Mouse (Mus musculus) frontal cortex, postnatal 36 days (tissue): Measurements from ENCODE around the gene Tmem132d.
A peak's percentile ranks its signal among the peaks of the same experiment; 100 is the strongest.

ENCODE experiments used
- DNase-seq, 2 experiments: peaks; one replicate each; pipeline ENCODE4 v3.0.0; 2022; ENCODE audit warnings: low spot score in 2 of 2

Gene Tmem132d

DNA sequence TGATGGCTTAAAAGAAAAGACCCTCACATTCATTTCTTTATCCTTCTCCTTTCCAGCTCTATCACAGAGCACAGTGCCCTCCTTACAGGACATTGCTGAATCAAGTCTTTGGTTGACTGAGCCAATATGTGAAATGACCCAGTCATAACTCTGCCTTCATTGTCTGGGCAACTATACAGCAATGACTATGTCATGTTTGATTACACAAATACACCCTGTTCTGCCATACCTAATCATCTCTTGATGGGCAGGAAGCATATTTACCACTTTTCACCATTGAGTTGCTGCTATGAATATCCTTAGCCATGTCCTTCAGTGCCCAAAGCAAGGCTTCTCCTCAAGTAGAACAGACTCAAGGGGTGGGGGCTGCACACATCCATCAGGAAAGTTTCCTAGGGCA lies 214.6 kb downstream of the Tmem132d start:
- DNase-seq: no peak

DNA sequence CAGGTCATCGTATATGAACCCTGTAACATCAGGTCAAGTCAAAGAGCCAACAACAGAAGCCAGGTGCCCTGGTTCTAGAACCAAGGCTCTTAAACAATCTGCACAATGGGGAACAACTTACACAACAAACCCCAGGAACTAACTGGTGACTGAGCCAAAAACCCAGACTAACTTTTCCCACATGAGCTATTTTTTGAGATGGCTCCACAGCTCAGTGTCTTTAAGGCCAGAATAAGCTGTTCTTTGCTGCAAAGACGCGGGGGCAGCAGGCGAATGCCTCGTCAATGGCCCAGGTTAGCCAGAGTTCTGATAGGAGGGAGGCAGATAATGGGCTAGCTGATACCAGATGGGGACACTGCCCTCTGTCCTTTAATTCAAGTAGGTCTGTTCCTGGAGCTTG lies 221.8 kb downstream of the Tmem132d start:
- DNase-seq: no peak

DNA sequence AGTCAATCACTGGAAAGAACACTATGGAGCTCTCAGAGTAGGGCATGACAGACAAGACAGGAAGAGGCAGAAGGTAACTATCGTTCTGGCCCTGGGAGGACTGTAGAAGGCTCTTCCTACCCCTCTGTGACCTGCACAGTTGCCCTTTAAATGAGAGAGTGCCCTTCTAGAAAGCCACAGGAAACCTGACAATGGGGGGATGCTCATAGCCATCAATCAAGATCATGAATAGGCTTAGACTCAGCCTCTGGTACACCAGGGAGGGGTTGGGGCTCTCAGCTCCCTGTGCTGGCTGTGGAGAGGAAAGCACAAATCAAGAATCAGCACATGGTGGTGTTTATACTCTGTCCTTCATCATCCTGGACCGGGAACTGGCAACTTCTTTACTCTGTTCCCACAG lies 227.2 kb downstream of the Tmem132d start:
- no peak for DNase-seq

DNA sequence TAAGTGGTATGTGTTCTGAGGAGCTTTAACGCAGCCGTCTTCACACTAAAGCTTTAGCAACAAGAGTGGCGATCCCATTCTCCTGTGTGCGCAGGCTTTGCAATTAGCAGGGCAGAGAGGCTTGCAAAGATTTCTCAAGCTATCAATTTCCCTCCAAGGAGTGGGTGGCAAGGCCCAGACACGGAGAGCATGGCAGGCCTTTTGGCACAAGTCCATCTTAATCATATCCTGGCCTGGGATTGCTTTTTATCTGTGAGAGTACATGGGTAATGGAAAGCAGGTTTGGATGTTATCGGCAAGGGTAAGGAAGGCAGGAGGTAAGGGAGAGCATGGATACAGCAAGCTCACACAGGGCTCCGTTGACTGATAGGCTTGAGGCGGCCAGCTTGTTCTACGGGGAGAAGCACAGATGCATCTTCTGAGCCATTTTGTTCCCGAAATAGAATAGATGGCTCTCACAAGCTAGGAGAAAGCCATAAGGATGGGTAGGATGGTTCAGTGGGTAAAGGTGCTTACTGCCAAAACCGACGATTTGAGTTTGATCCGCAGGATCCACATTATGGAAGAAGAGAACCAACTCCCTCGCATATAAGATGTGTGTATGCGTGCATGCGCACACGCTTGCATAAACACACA lies 228.1 kb downstream of the Tmem132d start:
- peak; percentile 19 to 39 for DNase-seq

DNA sequence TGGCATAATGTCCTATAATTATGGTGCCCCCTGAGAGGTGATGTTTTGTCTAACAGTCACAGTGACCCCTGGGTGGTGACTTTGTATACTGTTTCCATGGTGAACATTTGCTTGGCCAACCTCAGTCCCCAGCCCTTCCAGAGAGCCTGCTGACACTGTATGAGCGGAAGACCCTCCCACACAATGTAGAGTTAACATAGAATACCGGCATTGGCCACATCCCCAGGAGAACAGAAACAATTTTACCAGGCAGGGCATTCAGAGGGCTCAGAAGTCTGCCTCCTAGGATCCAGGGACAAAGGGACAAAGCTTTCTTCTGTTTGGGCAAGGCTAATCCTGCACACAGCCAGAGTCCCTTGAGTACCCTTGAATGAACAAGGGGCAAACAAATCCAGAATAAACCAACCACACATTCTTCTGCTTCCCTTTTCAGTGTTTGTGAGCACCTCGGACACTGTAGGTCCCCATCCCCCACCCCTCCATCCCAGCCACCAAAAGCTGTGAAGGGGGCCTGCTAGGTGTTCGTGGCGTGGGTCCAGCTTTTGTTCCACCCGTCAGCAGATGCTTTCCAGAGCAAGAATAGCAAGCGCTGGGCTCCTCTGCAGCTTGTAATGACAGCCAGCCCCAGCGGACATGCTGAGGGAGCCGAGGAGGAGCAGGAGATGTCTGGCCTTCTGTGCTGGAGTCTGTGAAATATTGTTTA lies 228.8 kb downstream of the Tmem132d start:
- DNase-seq: peak in 1 of 2 experiments; percentile 15

DNA sequence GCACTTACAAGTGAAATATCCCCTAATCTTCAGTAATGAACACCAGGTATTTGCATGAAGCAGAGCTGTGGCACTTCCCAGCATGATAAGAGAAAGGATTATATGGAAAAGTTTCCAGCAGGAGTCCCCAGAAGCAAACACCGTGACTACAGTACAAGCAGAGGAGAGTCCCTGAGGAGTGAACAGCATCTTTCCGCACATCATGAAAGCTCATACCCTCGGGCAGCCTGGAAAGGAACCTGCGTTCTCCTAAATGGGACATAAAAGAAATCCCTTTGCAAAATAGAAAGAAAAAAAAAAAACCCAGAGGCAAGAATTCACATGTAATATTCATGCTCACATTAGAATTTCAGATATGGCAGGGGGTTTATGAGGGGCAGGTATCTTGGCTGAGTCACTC lies 238.8 kb downstream of the Tmem132d start:
- DNase-seq: no peak

DNA sequence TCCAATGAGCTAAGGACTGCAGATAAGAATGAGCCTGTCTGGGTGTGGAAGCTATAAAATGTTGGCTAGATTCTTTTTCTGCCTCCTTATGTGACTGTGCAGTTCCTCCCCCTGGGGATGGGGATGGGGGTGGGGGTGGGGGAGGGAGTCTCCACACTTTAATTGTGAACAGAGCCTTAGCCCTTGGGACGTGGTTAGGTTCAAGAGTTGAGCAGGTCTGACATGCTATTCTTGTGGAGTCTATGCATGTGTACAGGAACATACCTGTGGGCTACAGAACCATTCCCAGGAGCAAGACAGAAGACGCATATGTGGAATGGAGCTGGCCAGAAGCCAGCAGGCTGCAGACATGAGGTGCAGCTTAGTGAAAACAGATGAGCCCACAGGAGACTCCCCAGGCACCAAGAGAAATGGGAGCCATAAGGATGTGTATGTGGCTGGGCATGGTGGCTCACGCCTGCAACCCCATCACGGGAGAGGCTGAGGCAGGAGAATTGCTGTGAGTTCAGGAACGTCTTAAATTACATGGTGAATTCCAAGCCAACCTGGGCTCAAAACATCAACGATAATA lies 240.3 kb downstream of the Tmem132d start:
- DNase-seq: no peak

DNA sequence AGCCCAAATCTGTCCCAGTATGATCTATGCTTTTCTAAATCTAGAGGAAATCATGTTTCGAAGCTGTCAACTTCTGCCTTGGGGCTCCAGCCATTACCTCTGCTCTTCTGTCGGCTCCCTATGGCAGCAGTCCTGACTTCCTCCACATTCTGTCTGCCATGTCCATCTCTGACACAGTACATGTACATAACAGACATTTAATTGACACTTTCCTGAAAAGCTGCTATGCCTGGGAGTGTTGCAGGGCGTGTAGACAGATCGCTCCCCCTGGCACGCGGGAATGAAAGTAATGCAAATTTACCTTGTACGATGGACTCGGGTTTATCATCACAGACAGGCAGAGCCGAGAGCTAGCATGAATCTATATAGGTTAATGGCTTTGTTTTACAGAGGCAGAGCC lies 241.2 kb downstream of the Tmem132d start:
- no peak for DNase-seq

DNA sequence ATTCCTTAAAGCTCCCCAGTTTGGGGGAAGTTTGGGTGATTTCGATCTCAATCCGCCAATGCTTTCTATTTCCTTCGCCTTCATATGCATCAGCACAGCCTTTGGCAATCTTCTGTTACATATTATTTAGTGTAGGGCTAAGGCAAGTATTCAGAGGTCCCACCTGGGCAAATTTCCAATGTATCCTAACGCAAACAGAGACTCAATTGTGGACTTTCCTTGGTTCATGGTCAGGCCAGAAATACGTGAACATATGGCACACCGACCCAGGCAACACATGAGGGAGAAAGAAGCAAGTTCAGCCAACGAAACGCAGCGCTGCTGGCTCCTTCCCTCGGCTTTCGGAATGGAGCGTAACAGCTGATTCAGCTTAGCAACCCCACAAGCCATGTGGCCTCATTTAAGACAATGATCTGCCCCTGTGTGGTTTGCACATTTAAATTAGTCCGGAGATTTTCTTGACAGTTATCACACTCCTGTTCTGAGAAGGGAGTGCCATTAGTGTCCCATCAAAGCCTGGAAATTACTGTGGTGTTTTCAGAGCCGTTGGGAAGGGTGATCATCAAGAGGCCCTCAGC lies 242.5 kb downstream of the Tmem132d start:
- no peak for DNase-seq

DNA sequence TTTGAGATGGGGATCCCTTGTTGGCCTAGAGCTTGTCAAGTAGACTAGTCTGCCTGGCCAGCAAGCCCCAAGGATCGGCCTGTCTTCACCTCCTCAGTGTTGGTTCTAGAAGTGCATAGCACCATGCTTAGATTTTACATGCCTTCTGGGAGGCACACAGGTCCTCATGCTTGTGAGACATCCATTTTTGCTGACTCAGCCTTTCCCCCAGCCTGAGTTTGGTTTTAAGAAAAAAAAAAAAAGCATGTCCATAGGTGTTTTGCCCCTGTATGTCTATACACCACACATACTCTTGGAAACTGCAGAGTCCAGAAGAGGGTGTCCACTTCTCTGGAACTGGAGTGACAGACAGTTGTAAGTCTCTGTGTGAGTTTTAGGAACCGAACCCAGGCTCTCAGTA lies 256.6 kb downstream of the Tmem132d start:
- DNase-seq: no peak

DNA sequence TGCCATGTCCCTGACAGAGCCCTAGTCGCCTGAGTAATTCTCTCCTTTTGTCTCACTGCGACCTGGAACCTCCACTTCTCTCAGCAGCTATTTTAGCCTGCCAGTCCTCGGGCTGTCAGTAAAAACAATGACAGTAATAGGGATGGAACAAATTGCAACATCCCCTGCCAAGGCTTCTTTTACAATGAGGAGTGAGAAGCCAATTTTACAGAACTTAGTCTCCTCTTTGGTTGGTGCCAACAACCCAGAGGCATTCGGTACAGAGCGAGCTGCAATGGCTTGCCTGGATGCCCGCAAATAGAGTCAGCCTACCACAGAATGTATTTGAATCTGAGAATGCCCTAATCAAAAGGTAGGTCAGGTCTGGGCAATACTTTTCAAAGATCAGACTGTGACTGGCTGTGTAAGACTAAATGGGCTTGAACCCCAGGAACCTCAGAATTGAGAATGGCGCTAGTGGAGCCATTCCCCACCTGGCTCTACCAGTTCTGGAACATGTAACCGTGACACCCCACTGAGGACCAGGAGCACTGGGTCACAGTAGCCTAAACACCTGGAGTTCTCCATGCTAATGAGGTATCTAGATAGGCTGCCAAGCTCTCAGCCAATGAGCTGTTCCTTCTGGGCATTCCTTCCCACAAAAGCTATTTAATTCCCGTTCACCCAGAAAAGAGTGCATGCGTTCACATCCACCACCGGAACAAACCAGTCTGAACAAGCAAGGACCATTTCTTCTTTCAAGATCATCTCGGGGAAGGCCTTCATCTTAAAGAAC lies 273.8 kb downstream of the Tmem132d start:
- peak in 1 of 2 experiments; percentile 14 for DNase-seq

DNA sequence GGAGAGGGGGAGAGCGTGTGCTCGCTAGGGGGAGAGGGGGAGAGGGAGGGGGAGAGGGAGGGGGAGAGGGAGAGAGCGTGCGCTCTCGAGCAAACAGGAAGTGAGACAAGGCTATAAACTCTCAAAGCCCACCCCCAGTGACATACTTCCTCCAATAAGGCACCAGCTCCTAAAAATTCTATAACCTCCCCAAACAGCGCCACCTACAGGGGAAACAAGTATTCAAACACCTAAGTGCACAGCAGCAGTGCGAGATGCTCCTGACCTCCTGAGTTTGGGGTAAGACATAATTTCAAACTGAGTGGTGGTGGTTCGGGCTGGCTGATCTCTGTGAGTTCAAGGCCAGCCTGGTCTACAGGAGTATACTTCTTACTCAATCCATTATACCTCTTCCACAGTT lies 281.4 kb downstream of the Tmem132d start:
- no peak for DNase-seq

DNA sequence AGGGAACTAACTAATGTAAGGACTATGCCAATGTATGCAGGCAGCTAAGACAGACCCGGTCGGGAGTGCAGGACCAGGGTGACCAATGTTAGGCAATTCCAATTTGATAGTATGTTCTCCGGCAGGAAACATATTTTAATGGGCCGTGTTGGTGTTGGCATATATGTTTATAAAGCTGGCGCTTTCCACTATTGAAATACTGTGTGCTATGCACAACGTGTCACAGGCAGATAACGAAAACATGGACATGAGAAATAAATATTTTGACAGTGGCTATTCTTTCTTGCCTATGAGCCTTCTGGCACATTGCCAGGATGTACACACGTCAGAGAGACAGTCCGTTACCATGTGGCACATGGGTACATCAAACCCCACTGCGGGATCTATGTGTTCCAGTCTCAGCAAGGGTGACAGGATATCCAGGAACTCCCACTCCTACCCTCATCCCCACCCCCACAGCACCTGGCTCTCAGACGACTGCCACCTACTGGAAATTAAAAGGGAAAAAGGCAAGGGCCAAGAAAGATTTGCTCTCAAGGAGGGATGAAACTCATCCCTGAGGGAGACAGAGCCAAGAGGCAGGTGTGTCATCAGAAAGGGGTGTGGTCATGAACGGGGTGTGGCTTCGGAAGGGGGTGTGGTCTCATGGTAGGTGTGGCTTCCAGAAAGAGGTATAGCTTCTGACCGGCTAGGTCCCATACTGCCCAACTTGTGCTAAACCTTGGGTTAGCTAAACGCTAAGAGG lies 285.8 kb downstream of the Tmem132d start:
- no peak for DNase-seq

DNA sequence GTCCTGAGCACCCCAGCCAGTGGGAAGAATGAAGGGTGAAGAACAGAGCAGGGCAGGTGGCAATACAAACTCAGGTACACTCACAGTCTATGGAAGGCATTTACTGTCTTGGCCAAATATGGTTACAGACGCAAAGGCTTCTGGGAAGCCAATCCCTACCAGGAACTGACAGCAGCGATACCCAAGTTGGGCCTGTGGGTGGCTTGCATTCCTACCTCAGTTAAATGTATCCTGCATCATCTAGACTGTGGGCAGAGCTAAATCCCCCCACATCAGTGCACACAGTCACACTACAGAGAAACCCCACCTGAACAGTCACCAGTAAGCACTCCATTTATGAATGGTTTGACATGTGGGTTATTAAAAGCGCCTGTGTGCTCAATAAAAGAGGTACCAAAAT lies 288.1 kb downstream of the Tmem132d start:
- DNase-seq: peak; percentile 10 to 65

DNA sequence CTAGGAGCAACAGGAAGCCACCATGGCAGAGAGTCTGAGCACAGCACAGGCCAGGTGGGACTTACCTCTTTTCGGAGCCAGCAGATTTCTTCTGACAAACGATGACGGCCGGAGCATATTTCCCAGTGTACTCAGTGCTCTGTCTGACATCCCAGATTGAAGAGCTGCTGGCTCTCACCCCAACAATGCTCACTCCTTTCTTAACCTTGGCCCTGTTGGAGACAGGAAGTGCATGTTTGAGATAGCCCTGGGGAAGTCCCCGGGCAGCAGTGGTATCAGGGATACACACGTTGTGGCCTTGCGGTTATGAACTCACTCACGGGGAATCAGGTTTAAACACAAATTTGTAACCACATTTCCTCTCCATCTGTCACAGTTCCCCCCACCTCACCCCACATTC lies 296.1 kb downstream of the Tmem132d start:
- no peak for DNase-seq

DNA sequence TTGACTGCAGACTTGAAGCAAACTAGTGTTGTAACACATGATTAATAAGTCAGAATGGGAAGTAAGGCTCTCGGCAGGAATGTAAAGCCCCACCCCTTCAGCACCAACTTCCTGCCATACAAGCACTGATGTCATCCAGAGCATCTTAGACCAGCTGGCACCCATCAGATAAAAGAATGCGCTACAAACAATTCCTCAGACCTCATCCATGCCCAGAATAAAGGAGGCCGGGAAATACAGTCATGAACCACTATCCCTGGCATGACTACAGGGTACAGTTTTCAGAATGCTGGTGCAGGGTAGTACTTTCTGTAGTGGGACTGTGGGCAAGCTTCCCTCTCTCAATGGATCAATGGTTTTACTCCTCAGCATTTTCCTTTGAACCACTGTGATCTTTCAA lies 310.2 kb downstream of the Tmem132d start:
- no peak for DNase-seq

DNA sequence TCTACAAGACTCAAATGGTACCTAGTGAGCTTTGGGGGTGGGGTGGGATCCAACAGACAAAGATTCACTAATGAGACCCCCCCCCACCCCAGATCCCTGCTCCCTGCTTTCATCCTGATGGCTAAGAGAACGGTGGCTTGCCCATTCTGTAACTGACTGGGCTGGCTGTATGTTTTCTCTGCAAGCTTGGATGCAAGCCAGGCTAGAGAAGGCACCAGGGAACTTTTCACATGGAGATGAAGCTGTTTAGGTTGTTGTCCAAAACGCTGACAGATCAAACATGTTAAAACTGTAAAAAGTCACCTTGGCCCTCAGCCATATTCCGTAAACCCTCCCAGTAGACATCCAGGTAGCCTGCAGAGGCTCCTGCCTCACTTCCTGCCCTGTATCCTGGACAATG lies 313.7 kb downstream of the Tmem132d start:
- DNase-seq: no peak

DNA sequence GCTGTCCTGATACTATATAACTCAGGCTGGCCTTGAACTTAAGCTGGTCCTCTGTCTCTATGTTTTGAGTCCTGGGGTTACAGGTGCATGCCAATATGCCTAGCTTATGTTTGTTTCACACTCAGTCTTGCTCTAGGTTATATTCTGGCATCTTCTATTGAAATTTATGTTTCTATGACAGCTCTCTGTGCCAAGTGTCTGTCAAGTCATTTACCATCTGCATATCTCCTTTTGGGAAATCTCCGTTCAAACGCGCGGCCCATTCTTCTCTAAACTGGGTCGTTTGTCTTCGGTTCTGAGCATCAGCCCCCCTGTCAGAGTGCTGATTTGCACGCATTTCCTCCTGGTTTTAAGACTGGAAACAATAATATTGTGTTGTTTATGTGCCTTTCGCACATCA lies 319.8 kb downstream of the Tmem132d start:
- DNase-seq: no peak

DNA sequence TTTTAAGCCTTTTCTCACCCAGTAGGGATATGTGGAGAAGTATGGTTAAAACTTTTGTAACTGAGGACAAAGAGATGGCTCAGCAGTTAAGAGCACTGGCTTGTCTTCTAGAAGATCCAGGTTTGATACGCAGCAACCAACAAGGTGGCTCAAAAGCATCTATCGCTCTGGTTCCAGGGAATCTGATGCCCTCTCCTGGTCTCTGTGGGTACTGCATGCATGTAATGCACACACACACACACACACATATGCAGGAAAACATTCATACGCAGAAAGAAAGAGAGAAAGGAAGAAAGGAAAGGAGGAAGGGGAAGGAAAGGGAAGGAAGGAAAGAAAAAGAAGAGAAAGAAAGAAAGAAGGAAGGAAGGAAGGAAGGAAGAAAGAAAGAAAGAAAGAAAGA lies 320.4 kb downstream of the Tmem132d start:
- no peak for DNase-seq

DNA sequence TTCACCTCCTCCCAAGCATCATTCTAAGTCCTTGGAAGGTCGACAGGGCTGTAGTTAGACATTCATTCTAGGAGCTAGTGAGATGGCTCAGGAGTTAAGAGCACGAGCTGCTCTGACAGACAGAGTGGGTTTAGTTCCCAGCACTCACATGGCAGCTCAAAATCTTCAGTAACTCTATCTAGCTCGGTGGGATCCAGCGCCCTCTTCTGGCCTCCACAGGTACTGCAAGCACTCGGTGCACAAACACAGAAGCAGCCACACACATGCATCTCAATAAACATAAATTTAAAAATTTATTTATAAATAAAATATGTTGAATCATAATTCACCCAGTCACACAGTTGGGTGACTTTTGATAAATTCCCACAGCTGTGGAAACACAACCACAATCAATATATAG lies 321.2 kb downstream of the Tmem132d start:
- DNase-seq: no peak

DNA sequence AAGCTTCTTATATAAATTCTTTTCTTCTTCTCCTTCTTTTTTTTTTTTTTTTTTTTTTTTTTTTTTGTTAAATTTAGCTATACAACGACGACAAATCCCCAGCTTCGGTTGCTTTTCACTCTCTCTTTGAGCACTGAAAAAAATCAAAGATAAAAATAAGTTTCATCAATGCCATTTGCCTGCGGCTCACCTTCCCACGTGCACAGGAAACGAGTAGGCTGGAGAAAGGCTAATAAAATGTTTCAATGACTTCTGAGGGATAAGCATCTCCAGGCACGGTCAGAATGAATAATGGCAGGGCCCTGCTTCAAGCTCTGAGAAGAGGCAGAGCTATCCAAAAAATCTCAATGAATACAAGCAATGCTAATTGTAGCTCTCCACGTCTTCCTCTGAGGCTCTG lies 330.3 kb downstream of the Tmem132d start:
- peak in 1 of 2 experiments; percentile 12 for DNase-seq

DNA sequence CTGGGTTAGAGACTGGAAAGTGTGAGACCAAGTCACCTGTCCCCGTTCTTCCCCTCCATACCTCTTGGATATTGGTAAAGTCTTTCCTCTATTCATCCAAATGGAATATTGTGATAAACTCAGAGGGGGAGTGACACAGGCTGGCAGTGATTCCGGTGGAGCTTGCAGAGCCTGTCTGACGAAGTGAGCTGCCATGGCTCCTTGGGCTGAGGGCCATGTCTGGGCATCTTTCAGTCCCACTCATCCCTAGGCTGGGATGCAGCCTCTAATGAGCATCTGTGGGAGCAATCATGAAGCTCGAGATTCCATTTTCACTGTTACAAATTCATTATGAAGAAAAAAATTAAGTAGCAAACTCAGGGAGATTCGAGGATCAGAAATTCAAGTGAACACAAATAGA lies 332.5 kb downstream of the Tmem132d start:
- peak in 1 of 2 experiments; percentile 16 for DNase-seq
